Mouse (Mus musculus) testis, postnatal 14 days (tissue): ENCODE results near the gene Pigk.

ENCODE experiments used
- DNase-seq: peaks from one replicate; pipeline ENCODE4 v3.0.0; 2021; ENCODE audit warnings: low spot score

Pigk gene

GRCm38 (mm10) chr3:152990787-152991186, 276.9 kb downstream of the Pigk start:
- no peak for DNase-seq

GRCm38 (mm10) chr3:152993608-152994007, 279.7 kb downstream of the Pigk start:
- no peak for DNase-seq

DNA sequence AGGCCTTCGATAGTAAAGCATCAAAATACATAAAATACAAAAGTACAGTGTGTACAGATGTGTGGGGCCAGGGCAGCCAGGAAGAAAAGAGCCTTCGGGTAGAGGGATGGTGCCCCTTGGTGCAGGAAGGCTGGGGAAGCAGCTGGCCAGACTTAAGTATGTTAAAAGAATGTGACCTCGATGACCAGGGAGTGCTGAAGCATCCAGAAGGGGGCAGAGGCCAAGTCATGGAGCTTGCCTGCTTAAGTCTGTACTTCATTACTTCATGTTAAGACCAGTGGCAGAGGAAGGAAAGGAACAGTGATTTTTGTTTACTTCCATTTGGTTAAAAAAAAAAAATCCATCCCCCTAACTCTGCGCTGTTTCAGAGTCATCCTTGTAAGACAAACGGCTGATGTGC, 284.2 kb downstream of the Pigk start:
- no peak for DNase-seq

DNA sequence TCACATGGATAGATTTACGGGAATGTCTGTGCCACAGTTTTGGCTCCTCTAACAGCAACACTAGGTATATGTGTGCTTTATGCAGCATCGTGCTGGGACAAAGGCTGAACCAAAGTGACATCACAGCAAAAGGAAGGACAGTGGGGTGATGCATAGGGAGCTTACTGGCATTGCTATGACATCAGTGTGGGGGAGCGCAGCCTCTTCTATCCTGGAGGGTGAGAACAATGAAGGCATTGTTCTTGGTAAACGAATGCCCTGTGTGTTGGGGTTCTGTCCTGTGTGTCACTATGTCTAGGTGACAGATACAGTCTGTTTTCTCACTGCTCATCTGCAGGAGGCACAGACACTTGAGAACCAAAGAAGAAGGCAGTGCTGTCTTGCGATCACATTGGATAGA, 285.0 kb downstream of the Pigk start:
- no peak for DNase-seq

DNA sequence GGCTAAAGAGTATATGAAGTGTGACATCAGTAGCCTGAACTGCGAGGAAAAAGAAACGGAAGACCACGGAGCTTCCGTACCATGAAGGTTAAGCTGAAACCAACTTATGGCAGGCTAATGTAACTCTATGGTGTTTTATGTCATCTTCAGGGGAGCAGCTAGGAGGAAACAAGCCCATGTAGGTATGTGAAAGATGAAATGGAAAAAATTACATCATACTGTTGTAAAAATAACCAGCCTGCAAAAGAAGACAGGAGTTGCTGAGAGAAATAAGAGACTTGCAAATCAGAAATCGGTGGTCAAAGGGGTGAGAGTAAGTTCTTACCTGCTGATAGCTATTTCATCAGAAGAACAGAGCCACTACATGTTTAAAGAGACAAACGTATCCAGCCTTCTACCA, 293.0 kb downstream of the Pigk start:
- DNase-seq: no peak

DNA sequence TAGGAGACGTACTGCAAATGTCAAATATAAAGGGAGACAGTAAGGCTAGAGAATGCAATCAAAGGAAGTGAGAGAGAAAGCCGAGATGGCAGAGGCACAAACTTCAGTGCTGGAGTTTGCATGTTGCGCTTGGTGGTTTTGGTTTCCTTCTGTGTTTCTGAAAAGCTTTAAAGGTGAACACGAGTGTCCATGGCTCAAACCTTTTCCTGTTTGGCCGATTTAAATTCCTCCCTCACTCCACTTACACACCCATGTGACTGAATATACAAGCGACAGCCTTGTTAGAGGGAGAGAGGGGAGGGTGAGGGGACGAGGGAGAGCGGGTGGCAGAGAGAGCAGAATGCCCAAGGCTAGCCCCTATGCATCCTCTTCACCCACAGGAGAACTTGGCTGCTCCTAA, 302.5 kb downstream of the Pigk start:
- DNase-seq: no peak

DNA sequence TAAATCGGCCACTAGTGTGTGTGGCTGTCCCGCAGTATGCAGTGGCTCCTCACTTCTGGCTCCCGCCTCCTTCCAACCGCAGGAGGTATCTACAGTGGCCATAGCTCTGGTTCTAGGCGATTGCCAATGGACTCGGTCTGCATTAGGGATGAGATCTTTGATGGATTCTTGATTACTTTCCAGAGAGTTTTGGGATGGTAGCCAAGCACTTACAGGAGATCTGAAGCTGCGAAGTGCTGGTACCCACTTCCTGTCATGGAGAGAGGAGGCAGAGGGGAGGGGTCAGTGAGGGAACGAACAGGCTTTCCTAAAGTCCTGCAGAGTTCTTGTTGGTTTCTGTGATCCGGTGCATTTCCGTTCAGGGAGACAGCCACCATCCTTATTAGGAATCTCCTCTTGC, 304.2 kb downstream of the Pigk start:
- DNase-seq: no peak

GRCm38 (mm10) chr3:153024016-153024415, 310.1 kb downstream of the Pigk start:
- DNase-seq: no peak
